Mouse (Mus musculus) small intestine, adult 2 months (tissue): ENCODE data around the gene Etnk1.

ENCODE experiments used
- CTCF ChIP-seq: fragments of 200-500 bp; IDR thresholded peaks from 2 replicates; pipeline ENCODE4 v1.5.1; 2012; ENCODE audit warnings: low read depth, mild to moderate bottlenecking, control low read depth, inconsistent platforms, low read length, moderate library complexity, mixed read lengths; ENCODE audit not compliant: insufficient replicate concordance, insufficient read length; ENCODE audit errors: extremely low read depth
- POLR2A ChIP-seq: fragments of 200-500 bp; IDR thresholded peaks from 2 replicates; pipeline ENCODE4 v1.6.1; 2012; ENCODE audit warnings: low read depth, mild to moderate bottlenecking, control low read depth, inconsistent platforms, low read length, moderate library complexity

GRCm38 (mm10) chr6:143129466-143129865 is 37.6 kb upstream of the Etnk1 start:
- TF ChIP-seq POLR2A (no peak), CTCF (no peak)
